Mouse (Mus musculus): ENCODE measurements around the gene Dda1. TPM values are rescaled to one million over a fixed set of nuclear protein-coding genes. Genes with fewer than 3 reads are reported as not detected.

Gene Dda1
- polyA plus RNA-seq, 1 experiment from 2014 or later, result 115 TPM

DNA sequence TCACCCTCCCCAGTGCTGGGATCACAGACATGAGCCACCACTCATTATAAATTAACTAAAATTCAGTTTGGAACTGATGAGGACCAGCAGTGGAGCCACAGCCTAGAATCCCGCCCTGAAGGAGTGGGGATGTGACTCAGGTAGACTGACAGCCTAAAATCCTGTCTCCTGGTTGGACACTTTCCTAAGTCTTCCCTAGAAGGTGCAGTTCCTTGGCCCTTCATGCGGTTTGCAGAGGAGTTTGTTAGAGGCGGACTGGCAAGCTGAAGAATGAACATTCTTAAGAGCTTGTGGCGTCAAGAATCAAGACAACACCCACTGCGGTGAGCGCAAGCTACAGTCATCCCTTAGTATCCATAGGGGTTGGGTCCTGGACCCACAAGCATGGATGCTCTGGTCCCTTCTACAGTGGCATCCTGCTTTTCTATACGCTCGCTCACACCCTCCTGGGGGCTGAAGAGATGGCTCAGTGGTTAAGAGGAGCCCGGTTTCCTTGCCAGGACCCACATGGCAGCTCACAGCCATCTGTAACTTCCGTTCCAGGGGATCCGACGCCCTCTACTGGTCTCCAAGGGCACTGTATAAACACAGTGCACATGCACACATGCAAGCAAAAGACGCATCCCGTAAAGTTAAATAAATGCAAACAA, 8.3 kb downstream of the Dda1 start:
- Histone ChIP-seq H3K36me3 (ENCODE audit: control insufficient read depth, insufficient read depth, low read length) (peaks cover 12% of the 10 kb centered on the region; the same call in 1 of the 2 replicates), H3K27ac (replicated peaks; ENCODE audit: low read depth, low read length) (no peak overlapping the region), H3K4me2 (ENCODE audit: low read depth, severe bottlenecking) (peak overlapping the region; percentile 91), H3K9me3 (ENCODE audit: control insufficient read depth, low read length) (no peaks in the 10 kb centered on the region), H3K27me3 (ENCODE audit: control insufficient read depth, insufficient read depth, low read length) (no peaks in the 10 kb centered on the region), H3K4me1 (ENCODE audit: control insufficient read depth, insufficient read depth, low read length) (peaks cover 12% of the 10 kb centered on the region; the same call in 1 of the 2 replicates), H3K9ac (ENCODE audit: low read length) (no peak overlapping the region), H3K4me3 (ENCODE audit: low read depth, low read length) (peak overlapping the region; percentile 51)
- WGBS, result 38% methylated on average over 14 of the region's 14 CpGs
- DNase-seq (ENCODE audit: low spot score) (no peak), ATAC-seq (ENCODE audit: insufficient number of reproducible peaks, low FRiP score, low TSS enrichment, low read depth) (no peak)

DNA sequence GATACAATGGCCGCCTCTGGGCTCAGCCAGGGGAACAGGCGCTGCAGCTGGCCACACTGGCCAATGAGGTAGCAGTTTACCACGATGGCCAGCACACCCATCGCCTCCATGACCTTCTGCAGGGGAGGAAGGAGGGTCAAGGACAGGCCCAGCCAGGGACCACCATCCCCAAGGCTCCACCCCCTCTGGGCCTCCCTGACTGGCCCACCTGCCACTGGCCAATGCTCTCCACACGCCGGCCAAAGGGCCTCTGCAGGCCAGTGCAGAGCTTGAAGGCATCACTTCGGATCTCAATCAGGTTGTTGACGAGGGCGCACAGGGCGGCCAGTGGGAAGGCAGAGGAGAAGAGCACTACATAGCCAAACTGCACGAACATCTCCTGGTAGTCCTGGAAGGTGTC, 9.9 kb downstream of the Dda1 start:
- DNase-seq (ENCODE audit: low spot score) (no peak), ATAC-seq (ENCODE audit: insufficient number of reproducible peaks, low FRiP score, low TSS enrichment, low read depth) (no peak)
- 91% methylated on average over 11 of the region's 11 CpGs for WGBS
- H3K27me3 ChIP-seq (ENCODE audit: control insufficient read depth, insufficient read depth, low read length), result no peaks in the 10 kb centered on the region
- H3K4me2 ChIP-seq (ENCODE audit: low read depth, severe bottlenecking), result no peak overlapping the region
- no peak overlapping the region for H3K27ac ChIP-seq (replicated peaks; ENCODE audit: low read depth, low read length)
- no peak overlapping the region for H3K4me3 ChIP-seq (ENCODE audit: low read depth, low read length)
- H3K36me3 ChIP-seq (ENCODE audit: control insufficient read depth, insufficient read depth, low read length), result peaks cover 9% of the 10 kb centered on the region; the same call in 1 of the 2 replicates
- H3K9me3 ChIP-seq (ENCODE audit: control insufficient read depth, low read length), result no peaks in the 10 kb centered on the region
- H3K9ac ChIP-seq (ENCODE audit: low read length), result no peak overlapping the region
- H3K4me1 ChIP-seq (ENCODE audit: control insufficient read depth, insufficient read depth, low read length), result peaks cover 12% of the 10 kb centered on the region; the same call in 1 of the 2 replicates

DNA sequence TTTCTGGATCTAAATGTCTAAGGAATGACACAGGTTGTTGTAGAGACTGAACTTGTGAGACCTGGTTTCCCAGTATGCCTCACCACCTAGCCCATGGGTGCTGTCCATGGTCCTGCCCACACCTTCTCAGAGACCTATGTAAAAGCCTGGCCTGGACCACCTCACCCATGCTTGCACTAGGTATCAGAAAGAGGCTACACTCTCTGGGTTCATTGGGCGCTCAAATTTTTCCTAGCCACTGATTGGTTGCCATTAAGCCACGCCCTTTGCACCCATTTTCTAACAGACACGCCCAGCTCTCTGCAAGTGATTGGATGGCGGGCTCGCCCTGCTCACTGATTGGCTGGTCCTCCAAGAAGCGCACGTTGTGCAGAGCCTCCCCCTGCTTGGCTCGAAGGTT, 14.9 kb downstream of the Dda1 start:
- Histone ChIP-seq H3K9me3 (ENCODE audit: control insufficient read depth, low read length) (no peaks in the 10 kb centered on the region), H3K36me3 (ENCODE audit: control insufficient read depth, insufficient read depth, low read length) (peaks cover 2% of the 10 kb centered on the region; the same call in 1 of the 2 replicates), H3K4me2 (ENCODE audit: low read depth, severe bottlenecking) (no peak overlapping the region), H3K4me1 (ENCODE audit: control insufficient read depth, insufficient read depth, low read length) (peaks cover 8% of the 10 kb centered on the region), H3K27me3 (ENCODE audit: control insufficient read depth, insufficient read depth, low read length) (no peaks in the 10 kb centered on the region), H3K9ac (ENCODE audit: low read length) (no peak overlapping the region), H3K4me3 (ENCODE audit: low read depth, low read length) (no peak overlapping the region; the same call in none of the 2 replicates), H3K27ac (replicated peaks; ENCODE audit: low read depth, low read length) (no peak overlapping the region)
- peak; percentile 86 for DNase-seq (ENCODE audit: low spot score)
- ATAC-seq (ENCODE audit: insufficient number of reproducible peaks, low FRiP score, low TSS enrichment, low read depth), result no peak
- WGBS, result 47% methylated on average over 8 of the region's 8 CpGs

DNA sequence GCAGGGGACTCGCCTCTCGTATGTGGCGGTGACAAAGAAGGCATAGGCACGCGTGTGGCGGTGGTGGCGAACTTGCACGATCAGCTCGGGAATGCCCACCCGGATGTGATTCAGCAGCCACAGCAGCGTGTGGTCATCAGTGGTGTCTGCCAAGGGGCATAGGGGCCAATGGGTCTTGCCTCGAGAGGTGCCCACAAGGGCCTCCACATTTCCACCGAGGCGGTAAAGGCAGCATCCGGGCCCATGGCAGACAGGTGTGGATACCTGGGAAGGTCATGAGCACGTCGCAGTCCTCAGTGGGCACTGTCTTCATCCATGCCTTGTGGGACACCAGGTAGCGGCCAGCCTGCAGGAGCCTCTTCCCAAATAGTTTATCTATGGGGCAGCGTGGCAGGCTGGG, 15.7 kb downstream of the Dda1 start:
- DNase-seq (ENCODE audit: low spot score) (no peak), ATAC-seq (ENCODE audit: insufficient number of reproducible peaks, low FRiP score, low TSS enrichment, low read depth) (no peak)
- Histone ChIP-seq H3K4me3 (ENCODE audit: low read depth, low read length) (peak overlapping the region; percentile 91; the same call in 1 of the 2 replicates), H3K9ac (ENCODE audit: low read length) (no peak overlapping the region; the same call in 1 of the 2 replicates), H3K27me3 (ENCODE audit: control insufficient read depth, insufficient read depth, low read length) (no peaks in the 10 kb centered on the region), H3K36me3 (ENCODE audit: control insufficient read depth, insufficient read depth, low read length) (peaks cover 2% of the 10 kb centered on the region; the same call in 1 of the 2 replicates), H3K4me2 (ENCODE audit: low read depth, severe bottlenecking) (peak overlapping the region; percentile 82; the same call in 1 of the 2 replicates), H3K4me1 (ENCODE audit: control insufficient read depth, insufficient read depth, low read length) (peaks cover 15% of the 10 kb centered on the region), H3K9me3 (ENCODE audit: control insufficient read depth, low read length) (no peaks in the 10 kb centered on the region), H3K27ac (replicated peaks; ENCODE audit: low read depth, low read length) (no peak overlapping the region)
- WGBS, result 93% methylated on average over 19 of the region's 19 CpGs

DNA sequence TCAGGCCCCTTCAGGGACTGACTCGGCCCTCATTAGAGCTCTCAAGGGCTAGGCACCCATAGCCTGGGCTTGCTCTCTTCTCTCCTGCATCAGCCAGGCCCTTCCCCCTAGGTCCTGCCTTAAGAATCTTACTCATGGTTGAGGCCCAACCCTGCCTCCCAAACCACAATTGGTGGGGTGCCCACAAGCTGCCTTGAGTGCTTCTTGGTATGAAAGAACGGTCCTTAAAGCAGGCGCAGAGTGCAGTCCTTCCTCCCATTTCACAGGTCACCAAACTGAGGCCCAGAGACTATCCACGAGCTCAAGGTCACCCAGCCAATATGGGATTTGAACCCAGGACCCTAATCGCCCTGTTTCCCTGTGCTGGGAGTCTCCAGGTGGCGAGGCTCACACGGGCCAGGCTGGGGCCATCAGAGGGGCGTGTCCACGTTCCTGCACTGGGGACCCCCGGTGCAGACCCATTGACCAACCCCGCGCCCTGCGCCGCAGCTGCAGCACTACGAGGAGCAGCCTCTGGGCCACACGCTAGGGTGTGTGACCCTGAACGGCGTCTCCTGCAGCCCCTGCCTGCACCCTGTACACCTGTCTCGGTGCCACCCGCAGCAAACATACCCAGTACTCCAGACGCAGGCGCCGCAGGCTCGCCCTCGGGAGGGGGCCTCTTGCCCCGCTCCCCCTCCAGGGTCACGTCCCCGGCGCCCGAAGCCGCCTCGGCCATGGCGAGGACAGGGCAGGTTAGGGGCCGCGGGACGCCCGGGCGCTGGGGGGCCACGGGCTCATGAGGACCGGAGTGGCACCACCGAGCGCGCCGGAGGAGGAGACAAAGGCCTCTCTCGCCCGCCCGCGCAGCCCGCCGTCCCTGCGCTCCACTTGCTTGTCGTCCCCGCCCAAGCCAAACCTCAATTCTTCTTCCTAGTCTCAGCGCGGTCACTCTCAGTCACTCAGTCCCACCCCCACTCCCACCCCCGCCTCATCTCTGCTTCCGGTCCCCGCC, 16.4 kb downstream of the Dda1 start, which contains the start of gene Ano8:
Gene Ano8 (minus strand): TSS at position 822 of the 994 bp plus-strand sequence.
- 6% methylated on average over 52 of the region's 58 CpGs for WGBS
- Histone ChIP-seq H3K4me2 (ENCODE audit: low read depth, severe bottlenecking) (peak within 1 kb of the TSS; percentile 82), H3K4me1 (ENCODE audit: control insufficient read depth, insufficient read depth, low read length) (peaks cover 17% of the 10 kb centered on the region), H3K9me3 (ENCODE audit: control insufficient read depth, low read length) (no peaks in the 10 kb centered on the region), H3K9ac (ENCODE audit: low read length) (peak within 1 kb of the TSS; percentile 91), H3K27me3 (ENCODE audit: control insufficient read depth, insufficient read depth, low read length) (no peaks in the 10 kb centered on the region), H3K27ac (replicated peaks; ENCODE audit: low read depth, low read length) (peak within 1 kb of the TSS; percentile 73; the same call in 1 of the 2 replicates), H3K36me3 (ENCODE audit: control insufficient read depth, insufficient read depth, low read length) (peaks cover 2% of the 10 kb centered on the region; the same call in 1 of the 2 replicates), H3K4me3 (ENCODE audit: low read depth, low read length) (peak within 1 kb of the TSS; percentile 91)
- DNase-seq (ENCODE audit: low spot score) (peak; percentile 92), ATAC-seq (ENCODE audit: insufficient number of reproducible peaks, low FRiP score, low TSS enrichment, low read depth) (peak; percentile 45; the same call in 1 of the 2 replicates)

DNA sequence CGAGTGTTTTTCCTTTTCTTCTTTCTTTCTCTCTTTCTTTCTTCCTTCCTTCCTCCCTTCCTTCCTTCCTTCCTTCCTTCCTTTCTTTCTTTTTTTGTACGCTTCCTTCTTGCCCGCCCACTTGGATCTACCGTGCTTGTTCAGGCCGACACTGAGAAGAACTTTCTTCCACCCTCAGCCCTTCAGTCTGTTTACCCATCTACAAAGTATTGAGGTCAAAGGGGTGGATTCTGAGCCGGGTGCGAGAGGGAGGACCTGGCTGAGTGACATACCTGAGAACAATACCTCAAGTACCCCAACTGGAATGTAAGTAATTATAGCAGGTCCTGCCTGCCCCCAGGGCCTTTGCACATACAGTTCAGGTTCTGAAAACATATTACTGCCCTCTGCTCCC, 17.1 kb downstream of the Dda1 start:
- H3K27ac ChIP-seq (replicated peaks; ENCODE audit: low read depth, low read length), result no peak overlapping the region
- H3K9me3 ChIP-seq (ENCODE audit: control insufficient read depth, low read length), result no peaks in the 10 kb centered on the region
- H3K36me3 ChIP-seq (ENCODE audit: control insufficient read depth, insufficient read depth, low read length), result peaks cover 5% of the 10 kb centered on the region; the same call in 1 of the 2 replicates
- peak overlapping the region; percentile 91 for H3K9ac ChIP-seq (ENCODE audit: low read length)
- 30% methylated on average over 7 of the region's 7 CpGs for WGBS
- H3K4me1 ChIP-seq (ENCODE audit: control insufficient read depth, insufficient read depth, low read length), result peaks cover 17% of the 10 kb centered on the region
- no peak for DNase-seq (ENCODE audit: low spot score)
- no peak for ATAC-seq (ENCODE audit: insufficient number of reproducible peaks, low FRiP score, low TSS enrichment, low read depth)
- no peaks in the 10 kb centered on the region for H3K27me3 ChIP-seq (ENCODE audit: control insufficient read depth, insufficient read depth, low read length)
- H3K4me2 ChIP-seq (ENCODE audit: low read depth, severe bottlenecking), result peak overlapping the region; percentile 82; the same call in 1 of the 2 replicates
- peak overlapping the region; percentile 91; the same call in 1 of the 2 replicates for H3K4me3 ChIP-seq (ENCODE audit: low read depth, low read length)

DNA sequence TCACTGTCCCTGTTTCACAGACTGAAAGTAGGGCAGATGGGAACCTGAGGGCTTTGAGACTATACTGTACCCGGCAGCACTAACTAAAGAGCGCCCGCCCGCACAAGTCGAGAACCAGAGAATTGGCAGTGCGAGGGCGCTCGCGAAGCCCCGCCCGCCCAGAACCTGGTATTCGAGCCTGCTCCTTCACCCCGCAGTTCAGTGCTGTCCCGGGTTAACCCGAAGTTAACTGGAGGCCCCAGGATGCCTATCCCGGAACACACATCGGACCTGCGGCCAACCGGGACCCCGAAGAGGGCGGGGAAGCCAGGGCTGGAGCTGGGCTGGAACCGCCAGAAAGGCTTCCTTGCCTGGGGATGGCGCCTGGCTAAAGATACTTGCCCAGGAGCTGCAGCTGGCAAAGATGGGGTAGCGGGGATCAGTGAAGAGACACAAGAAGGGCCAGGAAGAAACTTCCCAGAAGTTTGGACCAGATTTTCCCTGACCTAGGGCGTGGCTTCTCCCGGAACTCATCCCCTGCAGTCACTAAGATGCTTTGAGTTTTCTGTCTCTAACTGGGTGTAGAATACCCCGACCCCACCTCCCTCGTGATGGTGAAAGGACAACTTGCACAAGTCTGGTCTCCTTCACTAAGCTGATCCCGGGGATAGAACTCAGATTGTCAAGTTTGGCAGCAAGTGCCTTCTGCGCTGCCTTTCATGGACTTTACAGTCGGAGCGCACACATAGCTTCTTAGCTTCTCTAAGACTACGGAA, 18.9 kb downstream of the Dda1 start, which contains the start of gene Gtpbp3:
Gene Gtpbp3 (plus strand): TSS at position 413 of the 755 bp plus-strand sequence.
- Histone ChIP-seq H3K4me2 (ENCODE audit: low read depth, severe bottlenecking) (peak within 1 kb of the TSS; percentile 100), H3K4me3 (ENCODE audit: low read depth, low read length) (peak within 1 kb of the TSS; percentile 88), H3K36me3 (ENCODE audit: control insufficient read depth, insufficient read depth, low read length) (peaks cover 8% of the 10 kb centered on the region; the same call in 1 of the 2 replicates), H3K27me3 (ENCODE audit: control insufficient read depth, insufficient read depth, low read length) (no peaks in the 10 kb centered on the region), H3K4me1 (ENCODE audit: control insufficient read depth, insufficient read depth, low read length) (peaks cover 17% of the 10 kb centered on the region), H3K9ac (ENCODE audit: low read length) (peak within 1 kb of the TSS; percentile 81), H3K9me3 (ENCODE audit: control insufficient read depth, low read length) (no peaks in the 10 kb centered on the region), H3K27ac (replicated peaks; ENCODE audit: low read depth, low read length) (peak within 1 kb of the TSS; percentile 77; the same call in 1 of the 2 replicates)
- peak; percentile 84 for DNase-seq (ENCODE audit: low spot score)
- WGBS, result under 1% methylated on average over 33 of the region's 33 CpGs
- no peak; the same call in 1 of the 2 replicates for ATAC-seq (ENCODE audit: insufficient number of reproducible peaks, low FRiP score, low TSS enrichment, low read depth)

Measured in limb, embryonic 11.5 days (tissue).